Mouse (Mus musculus) small intestine, adult 2 months (tissue): ENCODE data around the gene Pcgf2. TPM values are rescaled to one million over a fixed set of nuclear protein-coding genes. Genes with fewer than 3 reads are reported as not detected.

Experiments used
- H3K27ac ChIP-seq: fragments of 200-500 bp; 2 replicates; pipeline ENCODE4 v1.5.1; 2012; ENCODE audit warnings: low read depth, low read length, control low read depth, inconsistent platforms; ENCODE audit not compliant: insufficient read depth
- H3K27me3 ChIP-seq: fragments of 200-500 bp; 2 replicates; pipeline ENCODE4 v1.6.1; 2012; ENCODE audit warnings: mild to moderate bottlenecking, moderate library complexity, low read length, inconsistent platforms; ENCODE audit not compliant: control insufficient read depth, insufficient read depth
- H3K36me3 ChIP-seq: fragments of 200-500 bp; 2 replicates; pipeline ENCODE4 v1.6.1; 2012; ENCODE audit warnings: mild to moderate bottlenecking, low read length, control low read depth, inconsistent platforms; ENCODE audit not compliant: control insufficient read depth, insufficient read depth
- H3K4me1 ChIP-seq: fragments of 200-500 bp; 2 replicates; pipeline ENCODE4 v1.6.1; 2012; ENCODE audit warnings: low read length, inconsistent platforms, mixed read lengths; ENCODE audit not compliant: control insufficient read depth, insufficient read depth, insufficient read length
- H3K4me3 ChIP-seq: fragments of 200-500 bp; 2 replicates; pipeline ENCODE4 v1.5.1; 2012; ENCODE audit warnings: low read depth, mild to moderate bottlenecking, control low read depth, inconsistent platforms, low read length, moderate library complexity
- CTCF ChIP-seq: fragments of 200-500 bp; IDR thresholded peaks from 2 replicates; pipeline ENCODE4 v1.5.1; 2012; ENCODE audit warnings: low read depth, mild to moderate bottlenecking, control low read depth, inconsistent platforms, low read length, moderate library complexity, mixed read lengths; ENCODE audit not compliant: insufficient replicate concordance, insufficient read length; ENCODE audit errors: extremely low read depth
- POLR2A ChIP-seq: fragments of 200-500 bp; IDR thresholded peaks from 2 replicates; pipeline ENCODE4 v1.6.1; 2012; ENCODE audit warnings: low read depth, mild to moderate bottlenecking, control low read depth, inconsistent platforms, low read length, moderate library complexity
- WGBS: fragments of 180-500 bp; shearing (Covaris S2); methylation state at CpG from one replicate; pipeline ENCODE4 v1.1.7; 2018; 5-methylcytosine and 5-hydroxymethylcytosine counted together
- polyA plus RNA-seq: library from polyadenylated mRNA; depleted of rRNA; stranded (reverse); fragments of >200 nt; gene quantifications from 2 replicates; pipeline ENCODE4 v1.2.3, GENCODE M21; 2012; rRNA removed

Gene Pcgf2
- polyA plus RNA-seq, 1 experiment, result 77.9 TPM

DNA sequence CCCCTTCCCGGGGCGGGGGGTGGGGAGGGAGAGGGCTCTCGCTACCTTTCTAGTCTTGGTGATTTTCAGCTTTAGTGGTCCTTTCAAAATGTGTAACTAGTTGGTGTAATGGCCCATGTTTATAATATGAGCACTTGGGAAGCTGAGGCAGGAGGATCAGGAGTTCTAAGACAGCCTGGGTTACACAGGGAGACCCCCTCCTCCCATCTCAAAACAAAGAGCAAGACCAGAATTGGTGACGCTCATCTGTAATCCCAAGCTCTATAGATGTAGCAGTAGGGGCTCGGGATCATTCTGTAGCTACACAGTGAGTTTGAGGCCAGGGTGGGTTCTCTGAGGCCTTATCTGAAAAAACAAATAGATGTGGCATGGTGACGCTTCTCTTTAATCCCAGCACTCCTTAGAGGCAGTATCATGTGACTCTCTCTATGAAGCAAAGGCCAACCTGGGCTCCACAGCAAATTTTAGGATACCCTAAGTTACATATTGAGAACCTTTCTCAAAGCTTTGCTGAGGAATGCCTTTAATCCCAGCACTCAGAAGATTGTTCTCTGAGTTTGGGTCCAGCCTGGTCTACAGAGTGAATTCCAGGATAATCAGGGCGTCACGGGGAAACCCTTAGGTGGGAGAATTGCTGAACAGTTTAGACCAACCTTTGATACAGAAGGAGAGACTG lies 56.8 kb downstream of the Pcgf2 start:
- Histone ChIP-seq H3K27ac (no peak overlapping the region), H3K27me3 (no peaks in the 10 kb centered on the region), H3K4me1 (no peaks in the 10 kb centered on the region), H3K36me3 (no peaks in the 10 kb centered on the region), H3K4me3 (no peak overlapping the region)
- TF ChIP-seq CTCF (no peak), POLR2A (no peak)
- 53% methylated on average over 8 of the region's 8 CpGs for WGBS

DNA sequence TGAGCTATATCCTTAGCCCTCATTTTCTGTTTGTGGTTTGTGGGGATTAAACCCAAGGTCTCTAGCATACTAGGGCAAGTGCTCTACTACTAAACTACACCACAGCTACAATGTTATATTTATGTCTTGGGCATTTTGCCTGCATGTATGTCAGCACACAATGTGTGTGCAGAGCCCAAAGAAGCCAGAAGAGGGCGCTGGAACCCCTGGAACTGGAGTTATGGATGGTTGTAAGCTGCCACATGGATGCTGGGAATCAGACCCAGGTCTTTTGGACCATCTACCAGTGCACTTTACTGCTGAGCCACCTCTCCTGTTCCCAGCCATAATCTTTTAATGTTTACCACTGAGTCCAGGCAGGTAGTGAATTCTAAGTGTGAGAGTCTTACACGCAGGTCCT lies 57.6 kb downstream of the Pcgf2 start:
- no peak overlapping the region for H3K27ac ChIP-seq
- 47% methylated on average over 2 of the region's 2 CpGs for WGBS
- TF ChIP-seq CTCF, result no peak
- no peak for TF ChIP-seq POLR2A
- no peaks in the 10 kb centered on the region for H3K27me3 ChIP-seq
- H3K4me1 ChIP-seq, result no peaks in the 10 kb centered on the region
- H3K36me3 ChIP-seq, result no peaks in the 10 kb centered on the region
- H3K4me3 ChIP-seq, result no peak overlapping the region

DNA sequence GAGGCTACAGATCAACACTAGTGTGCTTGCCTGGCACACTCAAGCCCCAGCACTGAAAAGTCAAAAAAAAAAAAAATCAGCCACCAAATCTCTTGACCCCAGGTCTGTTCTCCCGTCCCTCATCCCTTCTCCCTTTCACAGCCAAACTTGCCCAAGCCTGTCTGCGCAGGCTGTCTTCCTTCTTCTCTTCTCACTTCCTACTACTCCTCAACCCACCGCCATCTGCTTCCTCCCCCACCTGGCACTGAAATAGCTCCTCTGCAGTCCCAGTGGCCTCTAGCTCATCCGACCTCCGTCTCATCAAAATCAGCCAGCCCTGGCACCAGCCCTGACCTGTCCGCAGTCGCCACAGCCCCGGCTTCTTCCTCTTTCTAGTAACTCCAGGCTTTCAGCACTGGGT lies 58.6 kb downstream of the Pcgf2 start:
- TF ChIP-seq POLR2A (no peak), CTCF (no peak)
- Histone ChIP-seq H3K27ac (no peak overlapping the region), H3K4me3 (no peak overlapping the region), H3K36me3 (no peaks in the 10 kb centered on the region), H3K4me1 (no peaks in the 10 kb centered on the region), H3K27me3 (no peaks in the 10 kb centered on the region)
- 56% methylated on average over 8 of the region's 8 CpGs for WGBS

Other genes starting within 250 kb of the Pcgf2 start
- not detected in 2 replicates for gene 4933428G20Rik, start 200.2 kb downstream of the Pcgf2 start, polyA plus RNA-seq
- 0.43 and 0.53 TPM in 2 replicates for gene Srcin1, start 124.3 kb downstream of the Pcgf2 start, polyA plus RNA-seq
- 2.1 and 3.8 TPM in 2 replicates for gene Epop, start 70.8 kb downstream of the Pcgf2 start, polyA plus RNA-seq
- gene Mllt6, start 37.1 kb downstream of the Pcgf2 start, polyA plus RNA-seq, result 18.4 and 38.6 TPM in 2 replicates
- 112 and 249 TPM in 2 replicates for gene Cisd3, start 14.7 kb downstream of the Pcgf2 start, polyA plus RNA-seq
- gene Psmb3, start 2.9 kb upstream of the Pcgf2 start, polyA plus RNA-seq, result 164 and 330 TPM in 2 replicates
- gene Pip4k2b, start 44.2 kb upstream of the Pcgf2 start, polyA plus RNA-seq, result 2.0 and 3.4 TPM in 2 replicates
- 1.7 and 3.7 TPM in 2 replicates for gene Cwc25, start 66.1 kb upstream of the Pcgf2 start, polyA plus RNA-seq
- gene 1700001P01Rik, start 75.4 kb upstream of the Pcgf2 start, polyA plus RNA-seq, result not detected in 2 replicates
- gene Rpl23, start 81.9 kb upstream of the Pcgf2 start, polyA plus RNA-seq, result 10.2 and 22.0 TPM in 2 replicates
- gene Lasp1, start 98.5 kb upstream of the Pcgf2 start, polyA plus RNA-seq, result 165 and 397 TPM in 2 replicates
- 0.43 and 0.44 TPM in 2 replicates for gene B230217C12Rik, start 140.3 kb upstream of the Pcgf2 start, polyA plus RNA-seq
- not detected in 2 replicates for gene Fbxo47, start 183.7 kb upstream of the Pcgf2 start, polyA plus RNA-seq